Mouse (Mus musculus): ENCODE results near the gene Btbd6. TPM values are rescaled to one million over a fixed set of nuclear protein-coding genes. Genes with fewer than 3 reads are reported as not detected.

Btbd6 gene
- 1 to 10 TPM; 7.2 to 8.8 (median 7.3) TPM for polyA plus RNA-seq (2017; shearing (Covaris generic))

DNA sequence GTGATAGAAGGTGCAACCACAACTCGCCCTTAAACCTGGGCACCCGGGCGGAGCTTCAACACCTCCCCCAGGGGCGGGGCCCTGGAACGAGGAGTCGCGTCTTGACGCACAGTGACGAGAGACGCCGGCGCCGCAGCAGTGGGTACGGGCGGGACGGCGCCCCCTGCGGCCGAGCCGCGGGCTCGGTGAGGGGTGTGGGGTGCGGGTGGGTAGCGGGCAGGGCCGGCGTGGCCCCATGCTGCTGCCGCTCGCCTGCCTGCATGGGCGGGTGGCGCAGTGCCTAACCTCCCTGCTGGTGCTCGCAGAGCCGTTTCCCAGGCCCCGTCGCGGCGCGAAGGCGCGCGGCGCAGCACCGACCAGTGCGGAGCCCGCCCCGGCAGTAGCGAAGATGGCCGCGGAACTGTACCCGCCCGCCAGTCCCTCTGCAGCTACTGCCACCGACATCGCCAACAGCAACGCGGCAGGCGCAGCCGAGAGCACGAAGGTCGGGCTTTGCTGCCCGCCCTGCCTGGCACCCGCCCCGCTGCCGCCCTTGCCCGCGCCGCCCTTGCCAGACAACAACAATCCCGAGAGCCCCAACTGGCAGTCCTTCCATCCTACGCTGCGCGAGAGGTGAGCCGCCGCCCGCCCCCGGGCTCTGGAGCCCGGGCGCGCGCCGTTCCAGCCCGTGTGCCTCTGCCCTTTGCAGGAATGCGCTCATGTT lies at the start of gene Btbd6:
Btbd6 (plus strand) TSS at position 112 of the 703 bp plus-strand sequence.
- peak; percentile 96 for ATAC-seq

DNA sequence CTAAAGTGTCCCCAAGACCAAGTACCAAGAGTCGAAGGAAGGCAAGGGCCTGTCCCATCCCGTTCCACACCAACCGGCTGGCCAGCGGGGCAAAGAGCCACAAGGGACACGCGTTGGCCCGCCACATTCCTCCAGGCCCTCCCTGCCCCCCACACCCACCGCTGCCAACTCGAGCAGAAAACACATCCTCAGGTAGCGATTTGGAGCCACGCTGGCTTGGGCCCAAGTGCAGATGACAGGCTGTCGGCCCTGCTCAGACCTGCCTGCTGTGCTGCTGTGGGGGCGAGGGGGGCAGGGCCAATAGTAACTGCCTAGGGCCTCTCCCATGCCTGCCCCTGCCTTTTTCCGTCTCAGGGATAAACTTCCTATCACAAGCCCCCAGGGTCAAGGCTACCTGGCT lies 49.0 kb upstream of the Btbd6 start:
- no peak for ATAC-seq

DNA sequence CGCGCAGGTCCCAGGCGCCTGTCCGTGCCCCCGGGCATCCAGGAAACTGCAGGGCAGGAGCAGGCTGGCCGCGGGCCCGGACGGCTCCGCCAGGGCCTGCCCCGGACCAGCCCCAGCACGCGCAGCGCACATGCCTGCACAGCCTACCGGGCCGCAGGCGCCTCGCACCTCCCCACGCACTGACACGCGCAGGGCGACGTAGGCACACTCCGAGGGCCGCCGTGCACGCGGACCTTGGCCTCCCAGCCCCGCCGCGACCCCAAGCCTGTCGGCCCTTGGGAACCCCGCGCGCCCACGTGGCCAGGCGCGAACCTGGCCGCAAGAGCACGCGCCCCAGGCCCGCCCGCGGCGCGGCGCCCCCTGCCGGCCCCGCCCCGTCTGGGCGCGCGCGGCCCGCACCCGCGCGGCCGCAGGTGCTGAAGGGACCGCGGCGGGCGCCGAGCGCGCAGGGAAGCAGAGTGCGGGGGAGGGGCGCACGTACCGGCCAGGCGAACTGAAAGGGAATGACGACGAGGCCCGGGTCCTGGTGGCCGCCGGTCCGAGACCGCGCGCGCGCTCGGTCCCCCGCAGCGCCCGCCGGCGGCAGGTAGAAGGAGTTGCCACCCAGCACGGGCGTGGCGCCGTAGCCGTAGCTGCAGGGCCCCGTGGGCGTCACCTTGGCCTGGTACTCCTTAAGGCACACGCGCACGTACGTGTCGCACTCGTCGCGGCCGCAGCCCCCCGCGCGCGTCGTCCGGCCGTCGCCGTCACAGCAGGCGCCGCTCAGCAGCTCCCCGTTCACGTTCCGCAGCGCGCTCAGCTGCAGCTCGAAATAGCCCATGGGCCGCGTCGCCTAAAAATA lies 47.7 kb upstream of the Btbd6 start:
- no peak for ATAC-seq

DNA sequence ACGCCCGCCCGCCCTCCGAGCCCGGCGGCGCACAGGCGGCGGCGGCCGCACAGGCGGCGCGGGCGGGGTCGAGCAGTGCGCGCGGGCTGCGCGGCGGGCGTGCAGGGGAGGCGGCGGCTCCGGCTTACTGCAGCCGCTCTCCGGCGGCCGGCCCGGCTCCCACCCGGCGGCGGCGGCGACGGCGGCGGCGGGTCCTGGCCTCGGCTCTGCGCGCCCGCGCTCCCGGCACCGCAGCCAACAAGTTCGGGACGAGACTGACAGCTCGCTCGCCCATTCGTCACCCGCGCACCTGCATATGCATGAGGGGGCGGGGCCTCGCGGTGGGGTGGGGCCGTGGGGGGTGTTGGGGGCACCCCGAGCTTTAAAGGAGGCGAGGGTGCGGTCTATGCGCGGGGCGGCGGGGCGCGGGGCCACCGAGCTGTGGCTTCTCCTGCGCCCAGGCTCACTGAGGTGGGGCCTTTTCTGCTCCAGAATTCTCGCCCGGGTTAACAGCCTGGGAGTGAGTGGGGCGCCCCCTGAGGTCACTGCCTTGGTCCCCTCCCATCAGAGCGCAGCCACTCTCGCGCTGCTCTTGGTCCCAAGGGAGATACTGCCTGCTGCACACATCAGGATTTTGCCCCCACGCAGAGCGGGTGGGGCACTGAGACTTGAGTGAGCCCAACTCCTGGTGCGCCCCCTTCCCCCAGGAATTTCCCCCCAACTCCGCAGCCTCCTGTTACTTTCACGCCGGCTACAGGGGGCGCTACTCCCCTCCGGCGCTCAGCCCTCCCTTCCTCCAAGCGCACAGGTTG lies 46.5 kb upstream of the Btbd6 start, which contains the start of gene Jag2:
Jag2 (minus strand) TSS at position 215 of the 791 bp plus-strand sequence.
- ATAC-seq, result no peak

DNA sequence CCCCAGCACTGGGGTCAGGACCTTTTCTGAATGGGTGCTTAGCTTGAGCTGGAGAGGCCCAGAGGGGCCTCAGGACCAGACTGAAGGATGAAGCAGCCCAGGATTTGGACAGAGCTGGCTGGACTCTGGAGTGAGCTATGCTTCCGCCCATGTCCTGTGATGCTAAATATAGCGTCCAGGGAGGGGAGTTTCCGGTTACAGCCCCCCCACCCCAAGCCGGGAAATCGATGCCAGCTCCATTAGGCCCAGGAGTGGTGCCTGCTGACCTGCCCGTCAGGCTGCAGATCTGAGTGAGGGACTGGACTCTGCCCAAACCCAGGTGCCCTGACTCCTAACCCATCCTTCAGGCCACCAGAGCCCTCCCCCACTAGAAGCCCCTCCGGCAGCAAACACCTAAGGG lies 43.6 kb upstream of the Btbd6 start:
- no peak for ATAC-seq

DNA sequence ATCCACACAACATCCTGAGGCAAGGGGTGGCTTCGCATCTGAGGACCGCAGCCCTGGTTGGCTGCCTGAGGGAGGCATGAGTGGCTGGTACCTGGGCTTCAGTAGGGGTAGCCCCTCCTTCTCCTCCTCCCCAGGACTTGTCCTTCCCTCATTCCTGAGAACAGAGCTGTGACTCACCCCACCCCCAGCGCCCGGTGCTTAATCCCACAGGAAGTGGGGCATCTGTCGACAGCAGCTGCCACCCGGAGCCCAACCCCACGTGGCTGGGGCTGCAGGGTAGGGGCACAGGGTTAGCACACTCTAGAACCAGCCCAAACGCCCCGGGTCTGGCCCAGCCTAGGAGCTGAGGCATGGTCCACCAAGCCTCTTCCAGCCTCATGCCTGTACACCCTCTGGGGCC lies 38.4 kb upstream of the Btbd6 start:
- no peak for ATAC-seq

DNA sequence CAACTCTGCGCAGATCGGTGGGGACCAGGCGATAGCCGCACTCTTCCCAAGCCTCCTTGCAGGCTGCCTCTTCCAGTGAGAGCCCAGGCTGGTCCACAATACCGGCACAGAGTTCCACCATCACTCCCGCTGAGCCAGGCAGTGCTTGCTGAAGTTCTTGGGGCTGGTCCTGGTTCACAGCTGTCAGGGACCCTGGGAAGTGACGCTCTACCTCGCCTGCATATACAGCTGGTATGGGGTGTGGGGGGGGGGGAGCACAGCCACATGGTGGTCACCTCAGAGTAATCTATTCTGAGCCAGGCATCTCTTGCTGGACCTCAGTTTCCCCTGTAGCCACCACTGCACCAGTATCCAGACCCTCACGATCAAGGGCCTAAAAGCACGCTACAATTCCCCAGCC lies 37.9 kb upstream of the Btbd6 start:
- no peak for ATAC-seq

DNA sequence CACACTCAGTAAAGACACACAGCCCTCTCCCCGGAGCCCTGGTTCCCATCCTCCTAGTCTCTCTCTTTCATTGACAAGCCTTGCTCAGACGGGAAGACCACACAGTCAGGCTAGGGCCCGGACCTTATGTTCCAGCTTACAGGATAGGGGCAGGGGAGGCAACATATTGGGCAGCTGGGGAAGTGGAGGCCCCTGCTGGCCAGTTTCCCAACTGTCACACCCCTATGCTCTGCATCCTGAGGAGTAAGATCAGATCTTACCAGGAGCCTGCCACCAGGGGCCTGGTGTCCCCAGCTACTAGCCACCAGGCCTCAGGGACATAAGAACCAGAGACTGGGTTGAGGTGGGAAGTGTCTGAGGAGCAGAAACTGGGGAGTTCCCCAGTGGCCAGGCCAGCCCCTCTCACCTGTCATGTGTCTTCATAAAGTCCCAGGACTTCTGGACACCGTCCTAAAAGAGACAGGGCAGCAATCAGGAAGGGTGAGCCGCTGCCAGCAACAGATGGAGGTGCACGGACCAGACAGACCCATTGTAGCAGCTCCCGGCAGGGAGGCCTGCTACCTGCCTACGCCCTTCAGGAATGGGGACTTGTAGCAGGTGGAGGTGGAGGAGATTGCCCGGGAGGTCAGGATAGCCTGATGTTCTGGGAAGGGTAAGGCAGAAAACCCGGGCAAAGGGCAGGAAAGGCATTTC lies 37.3 kb upstream of the Btbd6 start:
- no peak for ATAC-seq

DNA sequence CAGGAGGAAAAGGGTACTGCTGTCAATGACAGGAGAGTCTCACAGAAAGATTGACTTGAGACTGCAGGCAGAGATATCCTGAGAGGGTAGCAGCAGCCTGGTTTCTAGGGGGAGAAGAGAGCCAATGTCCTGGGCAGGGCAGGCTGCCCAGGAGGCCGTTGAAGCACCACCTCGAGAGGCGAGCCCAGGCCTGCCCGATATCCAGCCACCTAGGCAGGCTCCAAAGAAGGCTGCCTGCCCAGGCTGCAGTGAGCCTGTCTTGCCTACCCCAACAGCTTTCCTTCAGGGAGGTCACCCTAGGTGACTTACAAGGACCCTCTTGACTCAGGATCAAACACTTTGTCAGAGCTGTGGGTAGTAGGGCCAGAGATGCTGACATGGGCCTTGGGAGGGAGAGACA lies 36.0 kb upstream of the Btbd6 start:
- no peak for ATAC-seq

DNA sequence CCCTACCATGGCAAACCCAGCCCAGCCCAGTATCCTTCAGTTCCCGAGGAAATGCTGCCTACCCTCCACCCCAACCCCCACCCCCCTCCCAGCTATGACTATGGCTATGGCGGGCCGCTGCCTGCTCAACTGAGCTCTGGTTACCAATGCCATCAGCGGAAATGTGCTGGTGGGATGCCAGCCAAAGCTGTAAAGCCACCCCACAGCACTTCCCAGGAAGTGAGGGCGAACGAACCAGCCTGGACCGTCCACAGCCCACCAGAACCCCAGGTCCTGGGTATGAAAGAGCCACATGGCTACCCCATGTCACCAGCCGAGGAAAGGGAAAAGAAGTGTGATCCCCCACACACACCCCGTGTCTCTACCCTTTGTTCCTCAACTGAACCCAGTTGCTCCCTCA lies 35.6 kb upstream of the Btbd6 start:
- ATAC-seq, result no peak

DNA sequence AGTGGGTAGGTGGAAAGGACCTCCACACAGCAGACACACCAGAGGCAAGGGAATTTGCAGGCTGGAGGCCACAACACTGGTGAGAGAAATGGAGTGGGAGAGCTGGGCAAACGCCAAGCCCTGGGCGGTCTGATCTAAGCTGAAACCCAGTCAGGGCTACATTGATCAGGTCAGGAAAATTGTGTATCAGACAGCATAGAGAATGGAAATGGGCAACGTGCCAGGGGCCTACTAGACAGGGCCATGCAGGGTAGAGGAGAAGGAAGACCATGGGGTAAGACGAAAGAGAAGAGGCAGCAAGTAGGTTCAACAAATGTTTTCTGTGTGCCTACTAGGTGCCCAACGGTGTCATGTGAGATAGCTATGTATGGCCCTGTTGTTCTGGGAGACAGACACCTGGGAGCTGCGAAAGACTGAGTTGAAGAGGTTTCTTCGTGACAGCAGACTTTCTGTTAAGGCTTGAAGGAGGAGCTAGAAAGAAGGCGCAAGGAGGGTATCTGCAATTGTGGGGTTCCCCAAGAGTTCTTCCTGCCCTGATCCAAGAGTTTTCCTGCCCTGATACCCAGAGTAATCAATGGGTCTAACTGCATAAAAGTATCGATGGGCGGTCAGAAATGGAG lies 35.0 kb upstream of the Btbd6 start:
- ATAC-seq, result no peak

DNA sequence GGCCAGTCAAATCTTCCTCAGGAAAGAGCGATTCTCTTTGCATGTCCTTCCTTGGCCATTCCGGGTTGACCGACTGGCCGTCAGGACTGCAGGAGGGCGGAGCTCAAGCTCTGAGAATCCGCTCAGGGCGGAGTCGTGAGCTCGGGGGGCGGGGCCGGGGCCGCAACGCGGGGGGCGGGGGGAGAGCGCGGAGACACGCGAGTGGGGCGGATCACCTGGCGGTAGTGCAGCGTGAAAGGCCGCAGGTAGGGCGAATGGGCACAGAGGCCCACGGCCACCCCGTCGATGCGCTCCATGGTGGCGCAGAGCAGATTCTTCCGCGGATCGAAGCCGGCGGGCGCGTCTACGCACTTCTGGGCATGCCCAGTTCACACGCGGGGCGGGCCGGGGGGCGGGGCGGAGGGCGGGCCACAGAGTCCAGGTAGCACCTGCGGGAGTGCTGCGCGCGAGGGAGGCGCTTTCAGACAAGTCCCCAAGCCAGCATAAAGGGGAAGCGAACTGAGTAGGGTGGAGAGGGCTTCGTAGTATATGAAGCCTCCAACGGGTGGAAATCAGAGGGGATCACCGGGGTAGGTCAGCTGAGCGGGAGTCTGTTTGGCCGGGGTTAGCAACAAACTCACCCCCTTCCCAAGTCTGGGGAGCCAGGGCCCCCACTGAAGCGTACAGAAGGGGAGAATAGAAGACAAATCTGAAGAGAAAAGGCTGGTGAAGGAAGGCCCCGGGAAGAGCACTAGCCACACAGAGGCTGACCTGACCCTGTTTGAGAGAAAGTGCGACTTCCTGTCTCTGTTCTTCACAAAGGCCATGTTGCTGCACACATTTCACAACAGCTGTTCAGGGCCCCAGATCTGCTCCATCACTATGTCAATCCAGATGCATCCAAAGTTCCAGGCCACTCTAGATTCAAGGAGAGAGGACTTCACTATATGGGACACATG lies 34.2 kb upstream of the Btbd6 start, which contains the start of gene Nudt14:
Nudt14 (minus strand) TSS at position 349 of the 938 bp plus-strand sequence.
- ATAC-seq, result peak; percentile 80

DNA sequence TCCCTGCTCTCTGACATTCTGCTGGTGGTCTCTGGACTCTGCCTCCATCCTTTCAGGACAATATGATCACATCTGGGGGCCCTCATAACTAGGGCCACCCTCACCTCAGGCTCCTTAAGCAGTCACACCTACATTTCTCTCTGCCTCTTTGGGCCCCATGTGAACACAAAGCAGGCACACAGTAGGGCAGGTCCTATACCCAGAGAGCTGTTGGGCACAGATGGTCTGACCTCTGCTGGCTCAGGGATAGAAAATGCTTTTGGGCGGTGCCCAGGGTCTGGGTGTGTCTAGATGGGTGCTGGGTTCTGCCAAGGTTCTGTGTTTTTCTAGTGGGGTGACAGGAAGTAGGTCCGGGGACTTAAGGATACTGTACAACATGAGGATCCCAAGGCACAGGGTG lies 32.6 kb upstream of the Btbd6 start:
- no peak for ATAC-seq

DNA sequence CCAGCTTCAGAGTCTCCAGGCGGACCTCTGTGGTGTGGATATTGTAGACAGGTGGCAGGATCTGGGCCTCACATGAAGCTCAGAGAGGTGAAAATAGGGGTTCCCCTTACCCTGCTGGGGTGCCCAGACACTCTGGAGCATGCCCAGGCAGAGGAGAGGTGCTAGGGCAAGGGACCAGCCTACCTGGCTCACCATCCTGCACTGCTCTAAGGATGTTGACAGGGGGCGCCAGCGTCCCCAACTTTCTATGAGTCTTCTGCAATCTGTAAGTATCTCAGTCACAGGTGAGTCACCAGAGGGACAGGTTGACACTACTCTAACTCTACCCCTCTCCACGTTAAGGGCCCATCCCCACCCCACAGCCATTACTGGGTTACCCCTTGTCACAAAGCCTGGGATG lies 29.0 kb upstream of the Btbd6 start:
- ATAC-seq, result no peak

DNA sequence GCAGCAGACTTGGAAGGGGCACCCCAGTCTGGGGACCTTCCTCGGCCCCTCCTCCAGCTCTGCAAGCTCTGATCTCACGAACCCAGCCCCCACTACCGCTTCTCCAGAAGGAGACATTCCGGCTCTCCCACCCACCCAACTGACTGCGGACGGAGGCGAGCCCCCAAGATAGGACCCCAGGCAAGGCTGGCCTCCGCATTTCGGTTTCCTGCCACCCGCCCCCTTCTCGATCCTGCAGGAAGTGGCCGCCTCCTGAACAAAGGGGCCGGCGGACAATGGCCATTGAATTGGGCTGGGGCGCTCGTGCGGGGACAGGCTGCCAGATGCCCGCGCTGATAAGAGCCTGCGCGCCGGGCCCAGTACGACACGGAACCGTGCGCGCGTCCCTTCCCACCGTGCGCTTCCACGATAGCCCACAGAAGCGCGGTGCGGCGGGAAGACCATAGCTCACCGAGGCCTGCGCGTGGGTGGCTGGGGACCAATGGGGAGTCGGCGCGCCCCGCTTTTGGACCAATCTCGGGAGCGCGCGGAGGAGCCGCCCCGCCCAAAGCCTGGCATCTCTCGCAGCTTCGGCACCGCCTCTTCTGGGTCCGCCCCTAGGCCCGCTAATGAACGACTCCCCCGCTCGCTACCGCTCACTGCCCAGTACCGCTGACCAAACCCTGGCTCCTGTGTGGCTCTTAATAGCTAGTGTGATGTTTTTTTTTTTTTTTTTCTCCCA lies 26.1 kb upstream of the Btbd6 start:
- peak; percentile 88 for ATAC-seq

DNA sequence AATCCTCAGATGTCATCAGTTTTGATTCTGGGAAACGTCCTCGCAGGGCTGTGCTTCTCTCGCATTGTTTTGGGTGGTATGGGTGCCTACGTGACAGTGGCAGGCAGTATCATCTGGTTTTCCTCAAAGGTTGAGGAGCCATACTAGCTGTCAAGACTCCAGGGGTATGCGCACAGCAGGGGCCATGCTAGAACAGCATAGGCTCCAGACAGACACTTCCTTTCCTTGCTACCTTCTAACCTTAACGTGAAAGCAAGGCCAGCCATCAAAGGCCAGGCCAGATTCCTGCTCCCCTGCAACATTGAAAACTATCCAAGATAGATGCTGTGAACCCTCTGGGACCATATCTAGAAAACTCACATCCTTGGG lies 25.5 kb upstream of the Btbd6 start:
- no peak for ATAC-seq

DNA sequence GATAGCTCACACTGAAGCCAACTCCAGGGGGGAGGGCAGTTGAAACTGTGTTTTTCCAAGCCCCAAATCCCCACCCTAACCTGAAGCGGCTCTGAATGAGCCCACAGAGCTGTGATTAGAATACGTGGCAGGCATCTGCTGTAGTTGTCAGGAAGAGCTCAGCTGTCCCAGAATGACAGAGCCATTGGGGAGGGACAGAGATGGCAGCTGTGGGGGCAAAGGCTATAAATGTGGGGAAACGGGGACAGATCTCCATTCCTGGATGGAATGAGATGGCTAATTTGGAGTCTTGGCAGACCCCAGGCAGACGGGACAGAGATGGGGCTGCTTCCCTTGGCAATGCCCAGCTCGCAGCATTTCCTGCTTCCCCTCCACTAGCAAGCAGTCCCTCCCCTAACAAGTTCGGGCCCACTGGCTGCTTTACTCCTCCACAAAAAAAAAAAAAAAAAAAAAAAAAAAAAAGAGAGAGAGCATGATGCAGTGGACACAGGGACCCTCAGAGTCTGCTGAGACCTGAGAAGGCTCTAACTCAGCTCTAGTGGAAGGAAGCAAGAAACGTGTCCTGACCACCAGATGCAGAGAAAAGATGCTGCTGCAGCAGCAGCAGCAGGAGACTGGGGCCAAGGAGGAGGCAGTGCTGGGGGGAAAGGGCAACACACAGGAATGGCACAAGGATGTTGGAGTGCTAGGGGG lies 25.0 kb upstream of the Btbd6 start:
- ATAC-seq, result no peak

DNA sequence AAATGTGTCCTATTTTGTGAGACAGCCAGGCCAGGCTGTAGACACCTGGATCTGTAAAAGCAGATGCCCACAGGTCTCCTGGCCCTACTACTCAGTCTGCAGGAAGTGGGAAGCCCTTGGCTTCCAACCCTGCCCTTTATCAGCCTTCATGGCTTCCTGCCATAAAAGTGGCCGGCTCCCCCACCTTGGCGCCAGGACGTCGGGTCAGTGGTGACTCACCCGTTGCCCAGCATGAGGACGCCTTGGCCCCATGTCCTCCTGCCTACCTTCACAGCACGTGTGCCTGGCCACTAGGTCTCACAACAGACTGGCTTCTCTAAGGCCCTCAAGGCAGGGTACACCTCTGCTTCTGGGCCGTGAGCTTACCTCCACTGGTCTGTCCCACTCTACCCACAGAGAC lies 23.8 kb upstream of the Btbd6 start:
- ATAC-seq, result no peak

DNA sequence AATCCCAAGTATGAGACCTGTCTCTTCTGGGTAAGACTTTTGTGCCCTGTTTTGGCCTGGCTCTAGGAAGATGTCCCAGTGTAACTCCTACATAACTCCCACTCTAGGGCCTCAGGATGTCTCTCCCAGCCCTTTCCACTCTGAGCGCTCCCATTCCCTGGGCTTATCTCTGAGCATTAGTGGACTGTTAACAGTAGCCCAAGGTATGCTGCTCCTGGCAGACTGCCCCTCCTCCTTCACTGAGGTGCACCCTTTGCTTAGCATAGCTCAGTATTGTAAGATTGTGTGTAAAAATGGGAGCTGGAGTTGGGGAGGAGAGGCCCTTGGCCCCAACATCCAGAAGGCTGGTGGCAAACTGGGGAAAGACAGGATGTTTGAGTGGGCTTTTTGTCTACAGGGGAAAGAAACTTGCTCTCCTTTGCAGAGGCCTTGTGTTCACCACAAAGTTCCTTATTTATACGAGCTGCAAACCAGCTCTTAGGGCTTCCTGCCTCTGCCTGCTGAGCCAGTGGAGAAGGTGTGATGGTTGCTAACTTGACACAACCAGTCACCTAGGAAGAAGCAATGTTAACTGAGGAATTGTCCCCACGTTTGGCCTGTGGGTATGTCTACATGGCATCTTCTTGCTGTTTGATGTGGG lies 23.2 kb upstream of the Btbd6 start:
- ATAC-seq, result no peak
